Mouse (Mus musculus) kidney, postnatal 0 days (tissue): ENCODE measurements around the gene Bud13. TPM values are rescaled to one million over a fixed set of nuclear protein-coding genes. Genes with fewer than 3 reads are reported as not detected.
A peak's percentile ranks its signal among the peaks of the same experiment; 100 is the strongest.

Source experiments
- ATAC-seq: fragments of 200-750 bp; cut with Nextera tagmentation; replicated peaks from 2 replicates; pipeline ENCODE4 v1.8.0; 2017; ENCODE audit warnings: low read depth, moderate number of reproducible peaks, moderate TSS enrichment, moderate library complexity; ENCODE audit not compliant: low FRiP score
- DNase-seq: peaks from one replicate; pipeline ENCODE4 v3.0.0-alpha.2; 2016; ENCODE audit warnings: low spot score
- H3K27ac ChIP-seq: fragments of 300-500 bp; sonication (generic); 2 replicates; pipeline ENCODE4 v1.5.1; 2014; ENCODE audit warnings: mild to moderate bottlenecking
- H3K27me3 ChIP-seq: fragments of 300-500 bp; sonication (generic); 2 replicates; pipeline ENCODE4 v1.6.1; 2014; ENCODE audit warnings: low read length, mixed read lengths; ENCODE audit not compliant: insufficient read depth
- H3K36me3 ChIP-seq: fragments of 300-500 bp; sonication (generic); 2 replicates; pipeline ENCODE4 v1.6.1; 2014; ENCODE audit warnings: low read length, mixed read lengths; ENCODE audit not compliant: insufficient read depth
- H3K4me1 ChIP-seq: fragments of 300-500 bp; sonication (generic); replicated peaks from 2 replicates; pipeline ENCODE4 v1.6.1; 2014; ENCODE audit warnings: antibody characterized with exemption, low read length, mixed read lengths; ENCODE audit not compliant: insufficient read depth
- H3K4me2 ChIP-seq: fragments of 300-500 bp; sonication (generic); 2 replicates; pipeline ENCODE4 v1.6.1; 2014; ENCODE audit warnings: mild to moderate bottlenecking, low read length, moderate library complexity, mixed read lengths
- H3K4me3 ChIP-seq: fragments of 300-500 bp; sonication (generic); replicated peaks from 2 replicates; pipeline ENCODE4 v1.5.1; 2014; ENCODE audit warnings: low read depth, low read length
- H3K9ac ChIP-seq: fragments of 300-500 bp; sonication (generic); 2 replicates; pipeline ENCODE4 v1.6.1; 2014; ENCODE audit warnings: low read depth, low read length
- H3K9me3 ChIP-seq: fragments of 300-500 bp; sonication (generic); replicated peaks from 2 replicates; pipeline ENCODE4 v1.6.1; 2016; ENCODE audit warnings: low read length, inconsistent platforms, mixed read lengths
- CTCF ChIP-seq: IDR thresholded peaks from 2 replicates; pipeline ENCODE4 v1.5.1; 2016; ENCODE audit warnings: antibody characterized with exemption, low read depth, mild to moderate bottlenecking, moderate library complexity
- WGBS: fragments of 180-500 bp; shearing (Covaris S2); extraction: QIAGEN DNeasy Blood & Tissue Kit; methylation state at CpG from one replicate; pipeline ENCODE4 v1.1.7; 2014; 5-methylcytosine and 5-hydroxymethylcytosine counted together
- polyA plus RNA-seq: library from polyadenylated mRNA; unstranded; fragments of >200 nt; fragmentation: Nextera tagmentation; extraction: Ambion mirVana; gene quantifications from 2 replicates; pipeline ENCODE4 v1.2.1, GENCODE M21; 2015

Gene Bud13
- polyA plus RNA-seq, 1 experiment from 2014 or later: 14.9 TPM

DNA sequence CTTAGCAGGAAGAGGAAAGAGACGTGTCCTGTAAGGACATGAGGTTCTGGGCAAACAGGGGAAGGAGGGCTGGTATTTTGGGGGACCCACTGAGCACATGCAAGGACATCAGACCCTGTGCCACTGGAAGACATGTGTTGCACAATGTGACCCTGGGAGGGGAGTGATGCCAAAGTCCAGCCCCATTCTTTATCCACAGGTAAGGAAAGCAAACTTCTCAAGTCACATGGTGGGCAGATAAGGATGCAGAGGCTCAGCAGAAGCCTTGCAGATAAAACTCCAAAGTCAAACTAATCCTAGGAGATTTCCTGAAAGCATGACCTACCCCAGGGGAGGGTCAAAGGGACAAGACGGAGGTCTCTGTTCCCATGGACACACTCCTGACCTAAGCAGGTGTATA is 41.0 kb upstream of the Bud13 start:
- no peaks in the 10 kb centered on the region for H3K9me3 ChIP-seq
- no peak overlapping the region for H3K9ac ChIP-seq
- no peak overlapping the region for H3K27ac ChIP-seq
- WGBS: 78% methylated on average over 2 of the region's 2 CpGs
- no peak for ATAC-seq
- H3K4me2 ChIP-seq: no peak overlapping the region
- no peak overlapping the region for H3K4me3 ChIP-seq
- H3K36me3 ChIP-seq: no peaks in the 10 kb centered on the region
- no peak for TF ChIP-seq CTCF
- no peak for DNase-seq
- no peaks in the 10 kb centered on the region for H3K4me1 ChIP-seq
- no peaks in the 10 kb centered on the region for H3K27me3 ChIP-seq

DNA sequence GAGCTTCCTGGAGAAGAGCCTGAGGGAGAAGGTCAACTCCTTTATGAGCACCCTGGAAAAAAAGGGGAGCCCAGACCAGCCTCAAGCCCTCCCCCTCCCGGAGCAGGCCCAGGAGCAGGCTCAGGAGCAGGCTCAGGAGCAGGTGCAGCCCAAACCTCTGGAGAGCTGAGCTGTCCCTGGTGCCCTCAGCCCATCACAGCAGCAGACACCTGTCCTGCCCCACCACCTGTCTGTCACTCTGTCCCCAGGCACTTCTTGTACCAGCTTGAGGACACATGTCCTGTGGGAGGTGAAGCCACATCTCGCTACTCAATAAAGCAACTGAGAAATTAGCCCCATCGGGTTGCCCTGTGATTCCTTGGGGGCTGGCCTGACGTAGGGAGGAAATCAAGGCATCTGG is 39.7 kb upstream of the Bud13 start:
- Histone ChIP-seq H3K9ac (no peak overlapping the region), H3K27ac (no peak overlapping the region)
- no peak for DNase-seq

DNA sequence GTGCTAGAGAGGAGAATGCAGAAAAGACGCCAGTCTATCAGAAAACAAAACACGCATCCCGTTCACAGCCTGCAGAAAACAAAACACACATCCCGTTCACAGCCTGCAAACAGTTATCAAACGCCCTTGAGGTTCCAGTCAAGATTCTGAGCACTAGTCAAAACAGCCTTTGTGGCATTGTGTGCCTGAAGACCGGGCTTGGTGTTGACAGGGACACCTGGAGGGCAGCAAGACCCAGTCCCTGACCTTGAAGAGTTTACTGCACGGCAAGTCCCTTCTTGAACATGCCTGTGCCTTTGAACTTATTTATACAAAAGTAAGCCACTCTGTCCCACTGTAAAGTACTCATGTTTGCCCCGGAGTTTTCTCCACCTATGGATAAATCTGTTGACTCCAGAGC is 39.2 kb upstream of the Bud13 start:
- Histone ChIP-seq H3K4me3 (no peak overlapping the region), H3K9ac (no peak overlapping the region), H3K36me3 (no peaks in the 10 kb centered on the region), H3K4me2 (no peak overlapping the region), H3K27ac (no peak overlapping the region), H3K27me3 (no peaks in the 10 kb centered on the region), H3K9me3 (no peaks in the 10 kb centered on the region), H3K4me1 (no peaks in the 10 kb centered on the region)
- TF ChIP-seq CTCF: no peak
- 51% methylated on average over 8 of the region's 8 CpGs for WGBS
- DNase-seq (no peak), ATAC-seq (no peak)

More for the DNA sequence above, 39.7 kb upstream of the Bud13 start:
- WGBS: 47% methylated on average over 4 of the region's 4 CpGs
- ATAC-seq: no peak
- no peaks in the 10 kb centered on the region for H3K36me3 ChIP-seq
- TF ChIP-seq CTCF: no peak
- no peak overlapping the region for H3K4me2 ChIP-seq
- H3K9me3 ChIP-seq: no peaks in the 10 kb centered on the region
- no peaks in the 10 kb centered on the region for H3K27me3 ChIP-seq
- no peak overlapping the region for H3K4me3 ChIP-seq
- no peaks in the 10 kb centered on the region for H3K4me1 ChIP-seq

DNA sequence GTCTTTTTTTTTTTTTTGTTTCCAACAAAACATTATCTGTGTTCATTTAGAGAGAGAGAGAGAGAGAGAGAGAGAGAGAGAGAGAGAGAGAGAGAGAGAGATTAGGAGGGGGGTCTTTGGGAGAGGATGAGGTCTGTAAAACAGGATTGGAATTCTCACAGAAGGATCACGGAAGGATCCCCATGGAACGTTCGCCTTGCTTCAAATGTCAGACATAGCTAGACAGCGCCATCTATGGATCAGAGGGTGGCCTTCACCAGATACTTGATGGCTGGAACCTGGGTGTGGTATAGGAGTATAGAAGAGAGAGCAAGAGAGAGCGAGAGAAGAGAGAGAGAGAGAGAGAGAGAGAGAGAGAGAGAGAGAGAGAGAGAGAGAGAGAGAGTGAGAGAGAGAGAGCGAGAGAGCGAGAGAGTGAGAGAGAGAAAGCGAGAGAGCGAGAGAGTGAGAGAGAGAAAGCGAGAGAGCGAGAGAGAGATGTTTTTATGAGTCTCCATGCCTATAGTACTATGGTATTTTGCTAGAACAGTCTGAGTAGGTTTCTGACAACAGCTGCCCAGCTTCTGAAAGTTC is 36.0 kb upstream of the Bud13 start:
- H3K27ac ChIP-seq: no peak overlapping the region
- ATAC-seq: 0 out of 2 replicates have a peak, but pooled peaks have one; percentile 52
- WGBS: 20% methylated on average over 11 of the region's 11 CpGs

DNA sequence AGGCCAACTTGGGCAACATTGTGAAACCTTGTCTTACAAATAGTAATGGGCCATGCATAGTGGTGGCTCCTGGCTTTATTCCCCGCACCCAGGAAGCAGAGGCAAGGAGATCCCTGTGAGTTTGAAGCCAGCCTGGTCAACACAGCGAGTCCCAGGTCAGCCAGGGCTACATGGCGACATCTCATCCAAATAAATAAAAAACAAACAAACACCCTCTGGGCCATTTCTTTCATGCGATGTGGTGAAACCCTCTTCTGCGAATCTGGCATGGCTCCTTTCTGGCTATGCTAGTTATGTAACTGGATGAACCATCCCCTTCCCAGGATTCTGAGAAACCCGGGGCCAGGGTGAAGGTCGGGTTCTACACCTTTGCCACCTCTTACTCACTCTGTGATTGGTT is 26.6 kb upstream of the Bud13 start:
- H3K4me2 ChIP-seq: no peak overlapping the region
- no peak for DNase-seq
- TF ChIP-seq CTCF: no peak
- no peaks in the 10 kb centered on the region for H3K9me3 ChIP-seq
- H3K27ac ChIP-seq: no peak overlapping the region
- no peaks in the 10 kb centered on the region for H3K27me3 ChIP-seq
- WGBS: 90% methylated on average over 7 of the region's 7 CpGs
- no peak overlapping the region for H3K9ac ChIP-seq
- H3K36me3 ChIP-seq: no peaks in the 10 kb centered on the region
- H3K4me3 ChIP-seq: no peak overlapping the region
- no peak for ATAC-seq
- H3K4me1 ChIP-seq: no peaks in the 10 kb centered on the region

More for the DNA sequence above, 36.0 kb upstream of the Bud13 start:
- H3K36me3 ChIP-seq: no peaks in the 10 kb centered on the region
- no peak overlapping the region for H3K9ac ChIP-seq
- DNase-seq: peak; percentile 92
- H3K27me3 ChIP-seq: no peaks in the 10 kb centered on the region
- H3K4me1 ChIP-seq: no peaks in the 10 kb centered on the region
- peak; percentile 87 for TF ChIP-seq CTCF
- H3K4me2 ChIP-seq: no peak overlapping the region; the same call in 1 of the 2 replicates
- H3K4me3 ChIP-seq: no peak overlapping the region
- no peaks in the 10 kb centered on the region for H3K9me3 ChIP-seq

DNA sequence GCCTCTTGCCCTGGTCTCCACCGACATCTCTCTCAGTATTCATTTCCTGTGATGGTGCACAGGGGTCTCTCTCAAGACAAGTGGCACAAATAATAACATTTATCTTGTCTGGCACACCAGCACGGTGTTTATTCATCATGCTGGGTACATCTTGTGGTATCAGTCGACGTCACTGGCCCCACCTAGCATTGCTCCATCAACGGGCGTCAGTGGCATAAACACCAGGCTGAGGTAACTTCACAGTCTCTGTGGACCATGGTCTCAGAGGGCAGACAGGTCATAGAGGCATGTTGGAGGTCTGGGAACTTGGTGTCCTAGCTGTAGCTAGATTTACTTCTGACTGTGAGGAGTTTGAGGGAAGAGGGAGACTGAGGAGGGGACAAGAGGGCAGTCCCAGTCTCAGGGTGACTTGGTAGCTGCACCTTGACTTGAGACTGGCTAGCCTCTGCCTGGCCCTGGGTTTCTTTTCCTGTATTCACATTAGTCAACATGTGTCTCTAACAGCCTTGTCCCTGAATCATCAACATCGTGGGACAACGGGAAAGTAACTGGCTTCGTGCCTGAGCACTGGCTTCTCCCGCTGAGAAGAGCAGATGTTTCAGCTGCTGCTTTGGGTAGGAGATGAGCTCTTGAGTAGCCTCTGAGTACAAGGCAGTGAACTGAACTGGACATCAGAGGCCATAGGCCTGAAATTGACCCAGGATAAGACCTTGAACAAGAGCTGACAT is 26.0 kb upstream of the Bud13 start:
- Histone ChIP-seq H3K36me3 (no peaks in the 10 kb centered on the region), H3K27me3 (no peaks in the 10 kb centered on the region), H3K4me1 (no peaks in the 10 kb centered on the region), H3K27ac (no peak overlapping the region), H3K4me3 (no peak overlapping the region), H3K9ac (no peak overlapping the region), H3K9me3 (no peaks in the 10 kb centered on the region), H3K4me2 (no peak overlapping the region)
- ATAC-seq (no peak), DNase-seq (no peak)
- 86% methylated on average over 10 of the region's 10 CpGs for WGBS
- TF ChIP-seq CTCF: no peak

DNA sequence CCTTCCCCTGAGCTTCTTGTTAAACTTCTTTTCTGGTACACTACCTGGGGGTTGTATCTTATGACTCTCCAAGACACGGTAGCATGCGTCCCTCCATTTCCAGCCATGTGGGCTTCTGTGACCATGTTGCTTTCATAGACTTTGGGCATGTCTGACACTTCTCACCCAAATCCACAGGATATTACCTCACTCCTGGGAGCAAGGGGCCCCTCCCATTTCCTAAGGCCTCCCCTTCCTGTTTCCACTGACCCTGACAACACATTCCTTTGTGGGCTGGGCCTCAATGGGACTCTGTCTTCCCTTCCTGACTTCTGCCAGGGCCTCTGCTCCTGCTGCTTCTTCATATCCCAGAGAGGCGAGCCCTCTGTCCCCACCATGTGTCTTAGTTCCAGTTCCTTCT is 25.3 kb upstream of the Bud13 start:
- H3K4me1 ChIP-seq: no peaks in the 10 kb centered on the region
- H3K4me3 ChIP-seq: no peak overlapping the region
- no peak overlapping the region for H3K4me2 ChIP-seq
- 83% methylated on average over 3 of the region's 3 CpGs for WGBS
- DNase-seq (peak; percentile 45), ATAC-seq (no peak)
- no peak overlapping the region for H3K27ac ChIP-seq
- no peak overlapping the region for H3K9ac ChIP-seq
- no peak for TF ChIP-seq CTCF
- H3K27me3 ChIP-seq: no peaks in the 10 kb centered on the region
- no peaks in the 10 kb centered on the region for H3K9me3 ChIP-seq
- H3K36me3 ChIP-seq: no peaks in the 10 kb centered on the region
